Mouse (Mus musculus) lung, embryonic 14.5 days (tissue): ENCODE measurements around the gene Hdac6. TPM values are rescaled to one million over a fixed set of nuclear protein-coding genes. Genes with fewer than 3 reads are reported as not detected.
"Not testable (repeated sequence)": the region's sequence is repeated elsewhere in the genome, so short reads cannot be mapped to it uniquely, and the experiment has no call there.

ENCODE experiments used
- ATAC-seq: fragments of 200-750 bp; cut with Nextera tagmentation; 2 replicates; pipeline ENCODE4 v1.8.0; 2017; ENCODE audit warnings: mild to moderate bottlenecking, moderate TSS enrichment, moderate library complexity; ENCODE audit not compliant: insufficient read depth
- DNase-seq: peaks from one replicate; pipeline ENCODE4 v3.0.0-alpha.2; 2015
- H3K27ac ChIP-seq: fragments of 300-500 bp; sonication (generic); 2 replicates; pipeline ENCODE4 v1.5.1; 2014; ENCODE audit warnings: low read depth, mild to moderate bottlenecking, moderate library complexity
- H3K27me3 ChIP-seq: fragments of 300-500 bp; sonication (generic); 2 replicates; pipeline ENCODE4 v1.6.1; 2014; ENCODE audit warnings: low read length, control low read depth; ENCODE audit not compliant: insufficient read depth
- H3K36me3 ChIP-seq: fragments of 300-500 bp; sonication (generic); 2 replicates; pipeline ENCODE4 v1.6.1; 2014; ENCODE audit warnings: control low read depth; ENCODE audit not compliant: insufficient read depth
- H3K4me1 ChIP-seq: fragments of 300-500 bp; sonication (generic); 2 replicates; pipeline ENCODE4 v1.6.1; 2014; ENCODE audit warnings: antibody characterized with exemption, control low read depth; ENCODE audit not compliant: insufficient read depth
- H3K4me2 ChIP-seq: fragments of 300-500 bp; sonication (generic); 2 replicates; pipeline ENCODE4 v1.6.1; 2014; ENCODE audit warnings: mild to moderate bottlenecking
- H3K4me3 ChIP-seq: fragments of 300-500 bp; sonication (generic); 2 replicates; pipeline ENCODE4 v1.5.1; 2014; ENCODE audit warnings: low read depth, low read length
- H3K9ac ChIP-seq: fragments of 300-500 bp; sonication (generic); 2 replicates; pipeline ENCODE4 v1.6.1; 2014
- H3K9me3 ChIP-seq: fragments of 300-500 bp; sonication (generic); 2 replicates; pipeline ENCODE4 v1.6.1; 2016; ENCODE audit warnings: low read depth, low read length, control low read depth
- CTCF ChIP-seq: IDR thresholded peaks from 2 replicates; pipeline ENCODE4 v1.5.1; 2016; ENCODE audit warnings: antibody characterized with exemption, low read depth
- WGBS: fragments of 180-500 bp; shearing (Covaris S2); extraction: QIAGEN DNeasy Blood & Tissue Kit; methylation state at CpG from one replicate; pipeline ENCODE4 v1.1.7; 2014; 5-methylcytosine and 5-hydroxymethylcytosine counted together
- polyA plus RNA-seq: library from polyadenylated mRNA; unstranded; fragments of >200 nt; fragmentation: Nextera tagmentation; extraction: Ambion mirVana; gene quantifications from 2 replicates; pipeline ENCODE4 v1.2.1, GENCODE M21; 2014

Gene Hdac6
- polyA plus RNA-seq, 1 experiment from 2014 or later, result 29.1 TPM

GRCm38 (mm10) chrX:7919601-7920383, 27.9 kb downstream of the Hdac6 start, which contains the start of gene Pcsk1n:
TSS of gene Pcsk1n (plus strand) at chrX:7919822.
- DNase-seq, result peak; percentile 4
- no peak for TF ChIP-seq CTCF
- peaks cover 49% of the 10 kb centered on the region for H3K27me3 ChIP-seq
- no peaks in the 10 kb centered on the region for H3K9me3 ChIP-seq
- WGBS, result 8% methylated on average over 30 of the region's 40 CpGs
- peak; percentile 35; the same call in 1 of the 2 replicates for ATAC-seq
- peak within 1 kb of the TSS; percentile 15 for H3K4me3 ChIP-seq
- no peaks in the 10 kb centered on the region for H3K36me3 ChIP-seq
- H3K4me1 ChIP-seq, result no peaks in the 10 kb centered on the region
- peak within 1 kb of the TSS; percentile 45 for H3K4me2 ChIP-seq
- no peak within 1 kb of the TSS for H3K9ac ChIP-seq
- no peak within 1 kb of the TSS for H3K27ac ChIP-seq

GRCm38 (mm10) chrX:7917960-7918359, 29.7 kb downstream of the Hdac6 start:
- H3K27me3 ChIP-seq, result peaks cover 32% of the 10 kb centered on the region
- H3K4me2 ChIP-seq, H3K27ac ChIP-seq, H3K9ac ChIP-seq, ATAC-seq, DNase-seq, H3K4me1 ChIP-seq, H3K4me3 ChIP-seq, H3K36me3 ChIP-seq, H3K9me3 ChIP-seq: not testable (repeated sequence)
- WGBS, result 68% methylated on average over 6 of the region's 6 CpGs

GRCm38 (mm10) chrX:7915669-7916068, 32.0 kb downstream of the Hdac6 start:
- not testable (repeated sequence) for H3K4me1 ChIP-seq, H3K4me2 ChIP-seq, H3K9me3 ChIP-seq, H3K27ac ChIP-seq, H3K4me3 ChIP-seq, H3K9ac ChIP-seq, H3K36me3 ChIP-seq, ATAC-seq
- peak; percentile 8 for DNase-seq
- WGBS, result 15% methylated on average over 3 of the region's 3 CpGs
- H3K27me3 ChIP-seq, result peaks cover 11% of the 10 kb centered on the region

GRCm38 (mm10) chrX:7910473-7910872, 37.2 kb downstream of the Hdac6 start:
- H3K9me3 ChIP-seq, result no peaks in the 10 kb centered on the region
- H3K4me2 ChIP-seq, result no peak overlapping the region
- no peaks in the 10 kb centered on the region for H3K36me3 ChIP-seq
- H3K4me3 ChIP-seq, result no peak overlapping the region
- no peak overlapping the region for H3K9ac ChIP-seq
- no peaks in the 10 kb centered on the region for H3K27me3 ChIP-seq
- TF ChIP-seq CTCF, result peak; percentile 4; the same call in 1 of the 2 replicates
- ATAC-seq (no peak), DNase-seq (no peak)
- 59% methylated on average over 6 of the region's 6 CpGs for WGBS
- H3K27ac ChIP-seq, result no peak overlapping the region
- no peaks in the 10 kb centered on the region for H3K4me1 ChIP-seq

GRCm38 (mm10) chrX:7909242-7909641, 38.4 kb downstream of the Hdac6 start, which contains the start of gene Gm10490:
TSS of gene Gm10490 (plus strand) at chrX:7909542.
- 88% methylated on average over 4 of the region's 4 CpGs for WGBS

GRCm38 (mm10) chrX:7907735-7908134, 40.0 kb downstream of the Hdac6 start, which contains the start of gene Gm10491:
TSS of gene Gm10491 (minus strand) at chrX:7907835.
- DNase-seq, result no peak

More at GRCm38 (mm10) chrX:7909242-7909641, 38.4 kb downstream of the Hdac6 start, which contains the start of gene Gm10490:
- not testable (repeated sequence) for H3K27me3 ChIP-seq, DNase-seq, H3K4me1 ChIP-seq, H3K27ac ChIP-seq, H3K9me3 ChIP-seq, ATAC-seq, H3K4me2 ChIP-seq, H3K4me3 ChIP-seq, H3K36me3 ChIP-seq, H3K9ac ChIP-seq

GRCm38 (mm10) chrX:7904441-7904840, 43.2 kb downstream of the Hdac6 start:
- WGBS, result 93% methylated on average over 5 of the region's 5 CpGs
- no peak overlapping the region for H3K9ac ChIP-seq

More at GRCm38 (mm10) chrX:7907735-7908134, 40.0 kb downstream of the Hdac6 start, which contains the start of gene Gm10491:
- Histone ChIP-seq H3K9me3 (no peaks in the 10 kb centered on the region), H3K9ac (no peak within 1 kb of the TSS), H3K4me2 (no peak within 1 kb of the TSS), H3K4me1 (no peaks in the 10 kb centered on the region), H3K27me3 (no peaks in the 10 kb centered on the region), H3K27ac (no peak within 1 kb of the TSS), H3K36me3 (0 out of 2 replicates have a peak, but pooled peaks cover 7% of the 10 kb centered on the region), H3K4me3 (no peak within 1 kb of the TSS)
- 85% methylated on average over 5 of the region's 5 CpGs for WGBS
- TF ChIP-seq CTCF, result no peak
- no peak for ATAC-seq

More at GRCm38 (mm10) chrX:7904441-7904840, 43.2 kb downstream of the Hdac6 start:
- Histone ChIP-seq H3K4me3 (no peak overlapping the region), H3K36me3 (0 out of 2 replicates have a peak, but pooled peaks cover 7% of the 10 kb centered on the region), H3K4me1 (no peaks in the 10 kb centered on the region), H3K9me3 (no peaks in the 10 kb centered on the region), H3K4me2 (no peak overlapping the region), H3K27ac (no peak overlapping the region), H3K27me3 (no peaks in the 10 kb centered on the region)
- ATAC-seq, result no peak
- TF ChIP-seq CTCF, result no peak
- DNase-seq, result no peak
